Mouse (Mus musculus) small intestine, adult 2 months (tissue): ENCODE measurements around the gene Hoga1.

Experiments
- CTCF ChIP-seq: fragments of 200-500 bp; IDR thresholded peaks from 2 replicates; pipeline ENCODE4 v1.5.1; 2012; ENCODE audit warnings: low read depth, mild to moderate bottlenecking, control low read depth, inconsistent platforms, low read length, moderate library complexity, mixed read lengths; ENCODE audit not compliant: insufficient replicate concordance, insufficient read length; ENCODE audit errors: extremely low read depth
- POLR2A ChIP-seq: fragments of 200-500 bp; IDR thresholded peaks from 2 replicates; pipeline ENCODE4 v1.6.1; 2012; ENCODE audit warnings: low read depth, mild to moderate bottlenecking, control low read depth, inconsistent platforms, low read length, moderate library complexity

GRCm38 (mm10) chr19:42071221-42071620 is 25.8 kb downstream of the Hoga1 start:
- TF ChIP-seq CTCF (no peak), POLR2A (no peak)
